Mouse (Mus musculus) testis, adult 2 months (tissue): ENCODE data around the gene Rab11fip5.

ENCODE experiments used
- CTCF ChIP-seq: fragments of 200-500 bp; IDR thresholded peaks from 2 replicates; pipeline ENCODE4 v1.5.1; 2012; ENCODE audit warnings: low read depth, mild to moderate bottlenecking, inconsistent platforms, low read length, moderate library complexity; ENCODE audit not compliant: control insufficient read depth, insufficient read depth, insufficient replicate concordance
- POLR2A ChIP-seq: fragments of 200-500 bp; IDR thresholded peaks from 2 replicates; pipeline ENCODE4 v1.6.1; 2012; ENCODE audit warnings: low read depth, mild to moderate bottlenecking, inconsistent platforms, low read length, moderate library complexity; ENCODE audit not compliant: control insufficient read depth

GRCm38 (mm10) chr6:85397165-85397564 is 22.7 kb upstream of the Rab11fip5 start:
- TF ChIP-seq POLR2A (no peak), CTCF (peak; percentile 61; the same call in 1 of the 2 replicates)
